Comparison of ENCODE assay signal across 9 mouse cellular contexts in the genomic region with DNA sequence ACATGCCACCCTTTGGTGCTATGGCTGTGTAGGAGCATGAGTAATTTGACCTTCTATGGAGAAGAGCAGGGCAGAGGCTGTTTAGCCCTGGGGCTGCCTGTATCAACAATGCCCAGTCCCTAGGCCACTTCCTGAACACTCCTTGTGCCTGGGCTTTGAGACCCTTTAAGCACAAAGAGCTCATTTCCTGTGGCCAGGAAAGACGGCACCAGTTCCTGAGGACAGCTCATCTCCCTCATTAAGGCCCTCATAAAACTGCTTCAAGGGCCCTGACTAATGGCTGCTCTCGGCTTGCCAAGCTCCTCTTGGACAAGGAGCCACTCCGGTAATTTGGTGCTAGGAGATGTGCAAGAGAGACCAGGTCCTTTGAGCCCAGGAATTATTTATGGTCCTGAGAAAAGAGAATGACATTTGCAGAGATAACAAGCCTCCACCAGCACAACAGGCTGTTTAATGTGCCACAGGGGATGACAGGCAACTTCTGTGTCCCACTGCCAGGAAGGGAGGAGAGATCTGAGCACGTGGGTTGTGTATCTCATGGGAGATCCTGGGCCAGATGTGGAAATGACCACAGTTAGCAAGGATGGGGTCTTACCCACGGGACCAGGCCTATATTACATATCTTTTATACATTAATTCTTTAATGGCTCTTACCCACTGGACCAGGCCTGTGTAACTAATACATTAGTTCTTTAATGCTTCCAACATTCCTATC. TPM values are rescaled to one million over a fixed set of nuclear protein-coding genes. Genes with fewer than 3 reads are reported as not detected.
DNase-seq lines count a peak whose midpoint lies in the region; ATAC-seq and TF ChIP-seq lines count a peak whose summit lies in the region.
"Had no signal": no experiment of that assay in that cellular context is flagged by ENCODE, and none has a peak within 500 bp of the region (broad histone marks: within the 10 kb centered on the region; RNA-seq: fewer than 3 reads in every experiment).

No protein-coding gene starts in this region.

- peak overlapping the region; percentile 52; the same call in 1 of the 2 replicates for H3K27ac ChIP-seq in kidney, postnatal 0 days
- peak overlapping the region; percentile 50 for H3K27ac ChIP-seq in hindbrain, embryonic 10.5 days
- H3K27ac ChIP-seq: macrophage had no signal

- peak; percentile 77 for DNase-seq in kidney, postnatal 0 days (ENCODE audit: low spot score)
- no peak for DNase-seq in kidney, adult 8-10 months
- DNase-seq in adrenal gland, postnatal 14 days = peak; percentile 68
- DNase-seq in hindbrain, embryonic 10.5 days (ENCODE audit: low spot score) = no peak
- DNase-seq in lung, postnatal 4 days = peak; percentile 35 to 55
- no peak for DNase-seq in layer of hippocampus, adult 9-10 months (ENCODE audit: low spot score)
- DNase-seq in frontal cortex, postnatal 25 days (ENCODE audit: low spot score in 2 of 2) = no peak
- no peak for DNase-seq in left cerebral cortex, adult 8-10 months (ENCODE audit: low spot score in 2 of 2)

- no peak overlapping the region for H3K4me3 ChIP-seq in kidney, postnatal 0 days (replicated peaks; ENCODE audit: low read depth, low read length)
- H3K4me3 ChIP-seq in hindbrain, embryonic 10.5 days = no peak overlapping the region

- no peaks in the 10 kb centered on the region for H3K36me3 ChIP-seq in kidney, postnatal 0 days (ENCODE audit: insufficient read depth, low read length)
- H3K36me3 ChIP-seq in hindbrain, embryonic 10.5 days = no peaks in the 10 kb centered on the region

- no peaks in the 10 kb centered on the region for H3K9me3 ChIP-seq in kidney, postnatal 0 days (replicated peaks; ENCODE audit: low read length)
- H3K9me3 ChIP-seq in hindbrain, embryonic 10.5 days = no peaks in the 10 kb centered on the region

- H3K9ac ChIP-seq in kidney, postnatal 0 days (ENCODE audit: low read depth, low read length) = no peak overlapping the region

- peaks cover 19% of the 10 kb centered on the region; the same call in 1 of the 2 replicates for H3K4me1 ChIP-seq in kidney, postnatal 0 days (replicated peaks; ENCODE audit: insufficient read depth, low read length)
- peaks cover 52% of the 10 kb centered on the region for H3K4me1 ChIP-seq in hindbrain, embryonic 10.5 days (replicated peaks)

- no peak for ATAC-seq in kidney, postnatal 0 days (replicated peaks; ENCODE audit: low FRiP score, low read depth)

- no peaks in the 10 kb centered on the region for H3K27me3 ChIP-seq in kidney, postnatal 0 days (ENCODE audit: insufficient read depth, low read length)
- peaks cover 32% of the 10 kb centered on the region for H3K27me3 ChIP-seq in hindbrain, embryonic 10.5 days (ENCODE audit: insufficient read depth, poor library complexity, severe bottlenecking)

- WGBS in kidney, postnatal 0 days = 20% methylated on average over 5 of the region's 5 CpGs
- 62% methylated on average over 5 of the region's 5 CpGs for WGBS in hindbrain, embryonic 10.5 days

- TF ChIP-seq CTCF in kidney, postnatal 0 days (IDR thresholded peaks at IDR 0.05; ENCODE audit: low read depth) = no peak

- no peak overlapping the region for H3K4me2 ChIP-seq in kidney, postnatal 0 days (ENCODE audit: low read length)

RNA-seq across cellular contexts. Expression of a gene that starts 1.8 kb away (rescaled TPM):
- polyA plus RNA-seq in kidney, postnatal 0 days (2015; fragmentation: Nextera tagmentation; extraction: Ambion mirVana) = 60.7 and 71.7 TPM in 2 replicates
- total RNA-seq in adrenal gland, postnatal 14 days (2021) = 79.0 and 79.8 TPM in 2 replicates
- polyA plus RNA-seq in hindbrain, embryonic 10.5 days (2016; fragmentation: Nextera tagmentation; extraction: Ambion mirVana) = 41.9 and 62.2 TPM in 2 replicates
- 10 to 100 TPM; 88.6 to 92.0 (median 90.0) TPM for total RNA-seq in left cerebral cortex, adult 8-10 months (2022)

RNA-seq across cellular contexts. Expression of a gene that starts 34.3 kb away (rescaled TPM):
- polyA plus RNA-seq in kidney, postnatal 0 days (2015; fragmentation: Nextera tagmentation; extraction: Ambion mirVana) = 3.3 and 3.7 TPM in 2 replicates
- 0.48 and 0.98 TPM in 2 replicates for total RNA-seq in adrenal gland, postnatal 14 days (2021)
- 0.67 and 0.96 TPM in 2 replicates for polyA plus RNA-seq in hindbrain, embryonic 10.5 days (2016; fragmentation: Nextera tagmentation; extraction: Ambion mirVana)
- total RNA-seq in left cerebral cortex, adult 8-10 months (2022) = 1 to 10 TPM in 3 of 4 experiments, under 1 TPM in 1; 0.99 to 3.1 (median 2.0) TPM

RNA-seq across cellular contexts. Expression of a gene that starts 42.8 kb away (rescaled TPM):
- 2.2 and 2.3 TPM in 2 replicates for polyA plus RNA-seq in kidney, postnatal 0 days (2015; fragmentation: Nextera tagmentation; extraction: Ambion mirVana)
- 5.0 and 6.5 TPM in 2 replicates for total RNA-seq in adrenal gland, postnatal 14 days (2021)
- 5.7 and 6.3 TPM in 2 replicates for polyA plus RNA-seq in hindbrain, embryonic 10.5 days (2016; fragmentation: Nextera tagmentation; extraction: Ambion mirVana)
- 10 to 100 TPM in 1 of 4 experiments, 1 to 10 TPM in 3; 6.2 to 11.9 (median 8.5) TPM for total RNA-seq in left cerebral cortex, adult 8-10 months (2022)

Comparison
In these comparisons a context has a peak if more than half of its experiments do, and no peak if none do; other contexts are left out.
1. DNase-seq: peak in kidney, postnatal 0 days (single experiment), adrenal gland, postnatal 14 days (single experiment) and lung, postnatal 4 days (2 of 2); none in kidney, adult 8-10 months (0 of 2), hindbrain, embryonic 10.5 days (single experiment), layer of hippocampus, adult 9-10 months (single experiment), frontal cortex, postnatal 25 days (0 of 2) and left cerebral cortex, adult 8-10 months (0 of 2).